Mouse (Mus musculus): ENCODE data around the gene Patj. TPM values are rescaled to one million over a fixed set of nuclear protein-coding genes. Genes with fewer than 3 reads are reported as not detected.
"Not testable (repeated sequence)": the region's sequence is repeated elsewhere in the genome, so short reads cannot be mapped to it uniquely, and the experiment has no call there.

Gene Patj
- total RNA-seq, 2 experiments from 2014 or later = 3.3 to 22.5 TPM

DNA sequence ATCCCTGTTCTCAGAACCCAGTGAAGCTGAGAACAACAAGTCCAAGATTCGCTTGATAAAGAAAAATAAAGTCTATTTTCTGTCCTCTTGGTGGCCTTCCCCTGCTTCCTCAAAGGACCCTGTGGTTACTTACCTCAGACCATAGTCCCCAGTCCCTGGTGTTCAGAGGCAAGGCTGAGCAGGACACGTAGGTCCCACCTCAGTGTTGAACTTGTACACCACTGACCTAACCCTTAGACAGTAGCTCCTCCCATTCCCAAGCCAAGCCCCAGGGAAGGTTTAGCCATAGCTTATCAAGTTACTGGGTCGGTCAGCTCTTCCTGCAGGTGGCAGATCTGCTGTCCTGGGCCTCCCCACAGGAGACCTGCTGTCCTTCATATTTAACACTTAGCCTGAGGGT, 303.3 kb downstream of the Patj start:
- 0 out of 2 replicates have a peak, but pooled peaks have one; percentile 41 for ATAC-seq (replicated peaks; ENCODE audit: low FRiP score, low TSS enrichment, poor library complexity, severe bottlenecking)

DNA sequence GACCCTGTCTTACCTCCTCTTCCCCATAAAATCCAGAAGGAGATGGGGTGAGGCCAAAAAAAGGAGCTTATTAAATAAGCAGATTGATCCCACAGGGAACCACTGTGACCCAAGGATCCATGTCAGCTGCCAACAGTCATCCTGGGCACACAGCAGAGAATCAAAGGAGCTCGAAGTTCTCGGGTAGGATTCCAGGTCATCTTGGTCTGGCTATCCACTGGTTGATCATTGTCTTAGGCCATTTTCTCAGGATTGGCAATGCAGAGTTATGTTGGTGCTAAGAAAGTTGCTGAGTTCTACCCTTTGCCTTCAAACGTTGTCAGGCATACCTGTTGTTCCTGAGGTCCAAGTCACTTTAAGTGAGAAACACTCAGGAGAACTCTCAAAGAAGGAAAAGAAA, 304.6 kb downstream of the Patj start:
- ATAC-seq (replicated peaks; ENCODE audit: low FRiP score, low TSS enrichment, poor library complexity, severe bottlenecking) = no peak

DNA sequence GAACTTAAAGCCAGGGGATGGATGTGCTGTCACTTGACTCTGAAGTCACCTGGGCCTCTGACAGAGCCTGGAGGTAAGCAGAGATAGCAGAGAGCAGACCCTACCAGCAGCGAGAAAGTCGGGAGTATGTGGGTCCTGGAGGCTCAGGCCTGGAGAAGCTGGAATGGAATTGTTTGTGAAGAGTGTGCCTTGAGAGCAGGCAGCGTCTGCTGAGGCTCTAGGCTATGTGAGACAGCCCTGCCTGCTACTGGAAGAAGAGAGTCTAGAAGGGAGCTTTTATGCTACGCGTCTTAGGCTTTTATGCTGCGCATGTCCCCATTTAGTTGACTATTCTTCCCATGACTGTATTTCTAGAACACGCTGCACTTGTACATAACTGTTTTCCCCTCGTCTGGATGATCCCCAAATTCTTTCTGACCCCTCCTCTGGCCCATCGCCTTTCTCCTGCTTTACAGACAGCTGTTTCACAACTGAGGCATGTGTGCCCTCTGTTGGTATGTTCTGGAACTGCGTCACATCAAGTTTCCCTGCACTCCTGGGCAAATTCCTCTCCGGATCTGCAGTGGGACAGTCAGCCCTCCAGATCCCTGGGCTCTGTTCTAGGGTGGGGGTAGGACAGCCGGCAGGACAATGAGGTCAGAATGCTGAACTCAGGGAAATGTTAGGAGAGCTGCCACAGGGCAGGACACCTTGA, 306.8 kb downstream of the Patj start:
- ATAC-seq (replicated peaks; ENCODE audit: low FRiP score, low TSS enrichment, poor library complexity, severe bottlenecking) = 0 out of 2 replicates have a peak, but pooled peaks have one; percentile 43

DNA sequence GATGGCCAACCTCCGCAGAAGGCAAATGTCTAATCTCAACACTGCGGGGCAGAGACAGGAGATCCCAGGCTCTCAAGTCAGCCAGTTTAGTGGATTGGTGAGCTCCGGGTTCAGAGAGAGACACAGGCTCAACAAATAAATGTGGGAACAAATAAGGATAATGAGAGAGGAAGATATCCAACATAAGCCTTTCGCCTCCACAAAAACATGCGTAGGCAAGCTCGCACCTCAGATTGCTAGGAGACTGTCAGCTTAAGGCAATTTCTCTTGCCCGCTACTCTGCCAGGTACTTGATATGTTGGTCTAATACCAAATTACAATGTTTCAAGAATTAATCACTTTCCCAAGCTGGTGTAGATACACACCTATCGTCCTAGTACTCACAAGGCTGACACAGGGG, 315.3 kb downstream of the Patj start:
- no peak for ATAC-seq (replicated peaks; ENCODE audit: low FRiP score, low TSS enrichment, poor library complexity, severe bottlenecking)

DNA sequence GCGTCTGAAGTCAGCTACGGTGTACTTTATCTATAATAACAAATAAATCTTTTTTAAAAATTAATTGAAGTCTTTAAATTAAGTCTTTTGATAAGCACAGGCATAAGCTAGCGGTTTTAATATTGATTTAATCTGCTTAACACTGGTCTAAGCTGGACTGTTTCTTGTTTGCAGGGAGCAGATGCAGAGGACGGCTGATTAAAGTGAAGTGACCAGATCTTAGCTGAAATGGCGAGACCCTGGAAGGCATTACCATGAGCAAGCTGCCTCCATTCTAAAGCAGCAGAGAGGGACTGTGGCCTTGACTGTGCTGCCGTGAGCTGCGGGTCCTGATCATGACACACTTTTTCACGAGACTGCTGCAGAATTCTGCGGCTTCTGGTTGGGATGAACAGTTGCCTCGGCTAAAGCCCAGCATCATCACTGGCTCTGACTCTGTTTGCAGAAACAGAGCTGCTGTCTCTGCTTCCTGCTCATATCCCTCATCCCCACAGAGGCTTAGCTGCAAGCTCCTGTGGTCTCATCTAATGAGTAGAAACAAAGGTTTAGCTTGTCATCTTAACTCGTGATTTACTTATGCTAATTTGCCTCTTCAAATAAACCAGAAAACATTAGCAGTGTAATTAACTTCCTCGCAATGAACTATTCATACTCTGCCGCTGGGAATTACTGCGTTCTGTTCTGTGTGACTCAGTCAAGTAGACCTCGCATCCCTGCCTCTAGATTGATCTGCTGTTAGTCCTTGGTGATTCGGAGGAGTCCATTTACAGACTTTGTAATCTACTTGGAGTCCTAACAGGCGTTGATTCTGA, 322.4 kb downstream of the Patj start:
- no peak for ATAC-seq (replicated peaks; ENCODE audit: low FRiP score, low TSS enrichment, poor library complexity, severe bottlenecking)

DNA sequence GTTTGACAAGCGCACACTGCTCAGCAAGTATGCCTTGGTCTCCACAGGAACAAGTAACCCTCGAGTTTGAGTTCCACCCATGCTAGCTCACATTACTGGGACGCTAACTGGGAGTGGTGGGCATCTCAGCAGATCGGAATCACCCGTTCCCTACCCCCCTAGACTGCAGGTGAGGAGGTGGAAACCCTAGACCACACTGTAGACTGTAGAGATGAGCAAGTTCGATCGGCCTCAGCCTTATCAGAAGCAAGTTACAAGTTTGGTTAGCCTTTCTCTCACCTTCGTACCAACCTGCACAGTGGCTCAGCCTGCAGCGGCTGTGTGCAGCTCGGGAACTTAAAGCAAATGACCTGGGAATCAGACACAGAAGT, 322.9 kb downstream of the Patj start:
- ATAC-seq (replicated peaks; ENCODE audit: low FRiP score, low TSS enrichment, poor library complexity, severe bottlenecking) = no peak

DNA sequence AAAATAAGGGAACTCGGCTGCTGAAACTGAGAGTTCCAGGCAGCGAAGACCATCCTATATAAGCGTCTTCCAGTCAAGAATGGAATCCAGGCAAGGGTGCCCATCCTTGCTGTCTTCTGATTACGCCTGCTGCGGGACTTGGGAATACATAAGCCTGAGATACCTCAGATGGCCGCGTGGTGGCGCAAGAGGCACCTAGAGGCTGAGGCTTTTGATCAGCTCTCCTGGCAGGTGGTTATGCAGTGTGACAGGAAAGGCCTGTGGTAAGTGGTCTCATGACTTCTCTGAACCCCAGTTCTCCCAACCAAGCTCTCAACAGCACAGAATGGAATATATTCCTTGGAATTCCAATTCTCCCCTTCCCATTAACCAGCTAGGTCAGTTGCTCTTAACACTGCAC, 326.9 kb downstream of the Patj start:
- peak; percentile 84 for ATAC-seq (replicated peaks; ENCODE audit: low FRiP score, low TSS enrichment, poor library complexity, severe bottlenecking)

DNA sequence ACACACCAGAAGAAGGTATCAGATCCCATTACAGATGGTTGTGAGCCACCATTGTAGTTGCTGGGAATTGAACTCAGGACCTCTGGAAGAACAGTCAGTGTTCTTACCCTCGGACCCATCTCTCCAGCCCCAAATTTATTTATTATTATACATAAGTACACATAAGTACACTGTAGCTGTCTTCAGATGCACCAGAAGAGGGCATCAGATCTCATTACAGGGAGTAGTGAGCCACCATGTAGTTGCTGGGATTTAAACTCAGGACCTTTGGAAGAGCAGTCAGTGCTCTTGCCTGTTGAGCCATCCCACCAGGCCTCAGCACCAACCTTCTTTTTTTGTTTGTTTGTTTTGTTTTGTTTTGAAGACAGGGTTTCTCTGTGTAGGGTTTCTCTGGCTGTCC, 329.1 kb downstream of the Patj start:
- ATAC-seq (replicated peaks; ENCODE audit: low FRiP score, low TSS enrichment, poor library complexity, severe bottlenecking) = not testable (repeated sequence)

DNA sequence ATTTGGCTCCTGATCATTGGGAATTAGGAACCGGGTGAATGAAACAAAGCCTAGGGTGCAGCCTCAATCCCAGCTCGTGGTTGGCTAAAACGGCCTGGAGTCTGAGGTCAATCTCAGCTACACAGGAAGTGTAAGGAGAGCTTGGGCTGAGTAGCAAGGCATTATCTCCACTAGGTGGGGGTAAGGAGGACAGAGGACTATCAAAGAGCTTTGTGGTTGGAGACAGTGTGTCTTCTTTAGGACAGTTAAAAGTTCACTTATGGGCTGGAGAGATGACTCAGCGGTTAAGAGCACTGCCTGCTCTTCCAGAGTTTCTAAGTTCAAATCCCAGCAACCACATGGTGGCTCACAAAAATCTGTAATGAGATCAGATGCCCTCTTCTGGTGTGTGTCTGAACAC, 329.9 kb downstream of the Patj start:
- ATAC-seq (replicated peaks; ENCODE audit: low FRiP score, low TSS enrichment, poor library complexity, severe bottlenecking) = peak; percentile 59; the same call in 1 of the 2 replicates

DNA sequence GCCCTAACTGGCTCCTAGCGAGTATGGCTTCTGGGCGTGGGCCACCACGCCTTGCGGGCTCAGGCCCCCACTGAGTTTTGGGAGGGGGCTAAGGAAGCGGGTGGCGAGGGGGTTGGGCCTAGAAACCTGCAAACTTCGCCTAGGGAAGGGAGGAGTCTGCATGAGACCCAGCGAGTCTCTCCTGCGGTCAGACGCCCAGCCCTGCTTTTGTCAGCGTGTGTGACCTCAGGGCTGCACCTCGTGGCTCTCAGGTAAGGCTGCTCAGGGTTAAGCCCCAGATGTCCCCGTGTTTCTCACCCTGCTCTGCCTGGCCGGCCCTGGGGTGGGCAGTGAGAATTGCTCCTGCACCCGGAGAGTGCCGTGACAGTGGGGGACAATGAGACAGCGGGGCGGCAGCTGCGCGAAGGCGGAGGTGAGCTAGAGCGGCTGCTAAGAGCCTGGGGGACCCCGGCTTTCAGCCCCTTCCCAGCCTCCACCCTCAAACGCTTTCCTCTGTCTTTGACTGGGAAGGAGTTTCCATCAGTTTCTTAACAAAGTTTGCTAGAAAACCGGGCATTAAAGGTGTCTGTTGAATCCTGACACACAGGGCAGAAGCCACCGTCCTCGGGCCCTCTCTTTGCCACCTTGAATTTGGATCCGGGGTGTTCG, 331.1 kb downstream of the Patj start, which contains the start of gene L1td1:
Gene L1td1 (plus strand): TSS at position 145 of the 648 bp plus-strand sequence.
- ATAC-seq (replicated peaks; ENCODE audit: low FRiP score, low TSS enrichment, poor library complexity, severe bottlenecking) = 0 out of 2 replicates have a peak, but pooled peaks have one; percentile 28

DNA sequence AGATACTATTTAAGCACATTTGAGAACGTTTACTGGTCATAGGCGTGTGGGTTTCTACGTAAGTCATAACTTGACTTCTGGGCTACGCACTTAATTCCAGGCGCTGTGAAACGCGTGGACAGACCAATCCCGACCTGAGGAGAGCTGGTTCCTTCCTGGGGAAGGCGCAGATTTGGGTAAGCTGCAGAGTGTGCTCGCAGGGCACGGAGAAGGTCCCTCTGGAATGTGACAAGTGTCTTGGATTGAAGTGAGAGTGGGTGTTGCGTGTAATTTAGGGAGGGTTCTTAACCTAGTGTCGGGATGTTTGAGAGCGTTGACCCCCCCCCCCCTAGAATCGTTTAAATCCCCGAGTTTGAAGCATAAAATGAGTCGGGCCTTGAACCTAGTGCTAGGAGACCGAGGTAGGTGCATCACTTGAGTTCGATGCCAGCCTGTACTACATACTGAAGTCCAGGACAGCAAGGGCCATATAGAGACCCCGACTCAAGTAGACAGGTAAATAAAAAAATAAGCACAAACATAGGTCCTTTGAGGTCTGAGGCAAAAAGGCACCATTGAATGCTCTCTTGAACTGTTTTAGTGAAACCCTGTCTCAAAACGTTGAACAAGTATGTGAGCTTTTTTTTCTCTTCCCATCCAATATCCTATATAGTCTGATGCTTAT, 331.8 kb downstream of the Patj start:
- 0 out of 2 replicates have a peak, but pooled peaks have one; percentile 3 for ATAC-seq (replicated peaks; ENCODE audit: low FRiP score, low TSS enrichment, poor library complexity, severe bottlenecking)

DNA sequence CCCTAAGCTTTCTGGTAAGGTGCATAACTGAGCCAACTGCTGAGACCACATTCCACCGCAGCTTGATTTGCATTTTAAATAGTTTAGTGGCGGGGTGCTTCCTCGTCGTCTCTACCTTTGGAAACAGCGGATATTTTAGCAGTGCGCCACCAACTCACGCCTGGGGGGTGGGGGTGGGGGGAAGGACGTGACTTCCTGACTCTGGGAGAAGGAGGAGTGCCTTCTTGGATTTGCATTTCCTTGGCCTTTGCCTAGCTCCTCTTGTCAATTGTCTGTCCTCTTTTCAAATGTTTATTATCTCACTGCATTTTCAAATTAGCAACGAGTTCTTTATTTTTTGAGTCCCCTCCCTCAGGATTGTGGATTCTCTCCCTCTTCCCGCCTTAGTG, 332.4 kb downstream of the Patj start:
- ATAC-seq (replicated peaks; ENCODE audit: low FRiP score, low TSS enrichment, poor library complexity, severe bottlenecking) = no peak

DNA sequence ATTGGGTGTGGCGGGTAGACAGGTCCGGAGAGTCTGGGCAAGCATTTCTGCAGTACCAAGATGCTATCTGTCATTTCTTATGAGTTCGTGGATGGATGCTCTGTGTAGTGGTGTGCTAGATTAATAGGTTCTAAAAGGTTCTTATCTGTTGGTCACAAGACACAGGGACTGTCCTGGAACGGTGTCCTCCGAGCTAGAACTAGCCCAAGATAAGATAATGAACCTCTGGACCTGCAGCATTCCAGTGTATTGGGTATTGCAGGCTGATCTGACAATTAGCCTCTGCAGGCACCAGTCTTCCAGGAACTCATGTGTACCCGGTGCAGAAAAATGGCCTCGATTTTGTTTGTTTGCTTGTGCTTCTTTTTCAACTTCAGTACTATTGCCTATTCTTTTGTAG, 333.1 kb downstream of the Patj start:
- ATAC-seq (replicated peaks; ENCODE audit: low FRiP score, low TSS enrichment, poor library complexity, severe bottlenecking) = no peak

DNA sequence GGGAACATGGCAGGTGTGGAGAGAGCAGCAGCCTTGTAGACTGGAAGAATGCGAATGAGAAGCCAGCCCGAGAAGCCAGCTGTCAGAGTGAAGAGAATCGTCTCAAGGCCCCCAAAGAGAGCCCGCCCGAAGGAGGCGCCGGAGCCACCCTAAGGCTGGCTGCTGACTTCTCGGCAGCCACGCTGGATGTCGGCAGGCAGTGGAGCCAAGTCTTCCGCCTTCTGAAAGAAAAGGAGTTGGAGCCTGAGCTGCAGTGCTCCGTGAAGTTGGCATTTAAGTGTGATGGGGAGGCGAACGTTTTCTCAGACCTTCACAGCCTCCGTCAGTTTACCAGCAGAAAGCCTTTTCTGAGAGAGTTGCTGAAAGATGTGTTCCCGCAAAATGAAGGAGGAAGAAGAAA, 338.1 kb downstream of the Patj start:
- no peak for ATAC-seq (replicated peaks; ENCODE audit: low FRiP score, low TSS enrichment, poor library complexity, severe bottlenecking)

DNA sequence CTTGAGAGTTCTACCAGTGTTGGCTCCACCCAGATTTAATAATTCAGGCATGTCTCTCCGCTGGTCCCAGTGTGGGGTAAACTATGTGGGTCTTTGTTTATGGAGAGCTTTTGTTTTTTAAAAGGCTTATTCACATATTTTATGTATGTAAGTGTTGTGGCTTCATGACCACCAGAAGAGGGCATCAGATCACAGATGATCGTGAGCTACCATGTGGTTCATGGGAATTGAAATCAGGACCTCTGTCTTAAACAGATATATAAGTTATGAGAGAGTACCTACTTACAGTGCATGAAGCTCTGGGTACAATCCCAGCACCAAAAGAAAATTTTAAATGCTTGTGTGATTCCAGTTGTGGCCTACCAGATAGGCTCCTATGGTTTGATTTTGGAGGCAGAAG, 344.2 kb downstream of the Patj start:
- no peak for ATAC-seq (replicated peaks; ENCODE audit: low FRiP score, low TSS enrichment, poor library complexity, severe bottlenecking)

DNA sequence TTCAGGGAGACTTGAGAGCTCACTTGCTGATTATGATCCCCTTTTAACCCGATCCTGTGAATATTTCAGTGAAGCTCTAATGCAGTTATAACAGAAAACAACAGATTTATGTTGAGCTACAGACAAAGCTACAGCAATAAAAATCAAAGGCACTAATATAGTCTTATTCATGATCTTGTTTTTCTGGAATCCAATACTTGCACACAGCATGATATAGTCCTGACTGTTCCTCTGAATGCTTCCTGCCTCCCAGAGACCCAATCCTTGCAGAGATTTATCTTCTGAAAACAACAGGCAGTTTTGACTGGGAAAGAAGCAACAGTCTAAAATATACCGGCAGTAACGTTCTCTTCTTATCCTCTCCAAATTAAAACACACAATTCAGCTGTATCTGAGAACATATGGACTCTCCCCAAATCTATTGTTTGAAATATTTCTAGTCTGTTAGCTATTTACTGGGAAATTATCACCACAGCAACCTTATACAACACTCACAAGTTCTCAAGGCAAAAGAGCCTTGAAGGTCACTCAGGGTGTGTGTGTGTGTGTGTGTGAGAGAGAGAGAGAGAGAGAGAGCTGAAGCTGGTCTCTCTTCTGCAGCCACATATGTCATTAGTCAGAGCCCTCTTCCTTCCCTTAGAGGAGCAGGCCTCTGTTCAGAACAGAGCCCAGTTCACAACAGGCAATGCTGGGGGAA, 347.8 kb downstream of the Patj start:
- ATAC-seq (replicated peaks; ENCODE audit: low FRiP score, low TSS enrichment, poor library complexity, severe bottlenecking) = no peak

DNA sequence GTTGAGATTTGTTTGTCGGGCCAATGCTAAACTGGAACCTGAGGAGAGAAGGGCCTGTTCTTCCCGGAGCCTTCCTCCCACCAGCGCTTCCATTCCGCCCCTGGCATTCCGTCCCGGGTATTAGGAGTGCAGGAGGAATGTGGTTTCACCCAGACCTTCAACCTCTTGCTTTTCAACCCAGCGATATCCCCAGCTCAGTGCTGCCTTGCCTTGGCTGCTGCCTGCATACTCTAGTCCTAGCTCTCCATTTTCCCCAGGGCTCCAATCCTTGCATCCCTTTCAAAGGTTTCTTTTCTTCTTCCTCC, 348.3 kb downstream of the Patj start:
- ATAC-seq (replicated peaks; ENCODE audit: low FRiP score, low TSS enrichment, poor library complexity, severe bottlenecking) = no peak

DNA sequence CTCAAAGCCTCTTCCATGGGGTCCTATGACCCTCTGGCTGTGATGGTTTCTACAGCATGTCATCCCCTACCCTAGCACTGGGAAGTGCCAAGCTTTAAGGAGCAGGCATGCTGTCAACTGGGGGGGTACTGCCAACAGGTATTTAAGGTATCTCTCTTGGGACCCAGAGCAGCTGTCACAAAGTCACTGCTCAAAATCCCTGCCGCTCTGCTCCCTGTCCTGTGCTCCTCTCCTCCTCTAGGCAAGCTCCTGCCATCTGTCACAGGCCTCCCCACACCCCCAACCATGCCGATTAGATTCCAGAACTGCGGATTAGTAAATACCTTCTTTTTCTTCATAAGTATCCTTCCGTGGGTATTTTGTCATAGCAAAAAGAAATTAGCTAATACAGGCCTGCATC, 358.9 kb downstream of the Patj start:
- ATAC-seq (replicated peaks; ENCODE audit: low FRiP score, low TSS enrichment, poor library complexity, severe bottlenecking) = no peak

DNA sequence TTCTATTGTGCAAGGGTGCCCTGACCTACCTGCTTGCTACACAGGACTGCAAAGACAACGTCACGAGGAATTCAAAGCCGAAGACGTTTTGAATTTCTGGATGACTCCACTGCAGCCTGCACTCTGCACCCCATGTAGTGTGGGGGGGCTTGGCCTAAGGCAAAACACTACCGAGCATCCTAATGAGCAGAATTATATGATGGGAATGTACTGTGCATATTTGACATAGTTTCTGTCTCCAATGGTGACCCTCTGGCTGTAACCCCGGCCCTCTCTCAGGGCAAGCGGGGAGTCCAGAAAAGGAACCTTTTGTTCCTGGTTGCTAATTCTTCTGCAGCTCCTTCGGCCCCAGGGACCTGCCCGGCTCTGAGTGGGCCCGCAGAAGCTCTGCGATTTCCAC, 360.6 kb downstream of the Patj start:
- no peak for ATAC-seq (replicated peaks; ENCODE audit: low FRiP score, low TSS enrichment, poor library complexity, severe bottlenecking)
